Mouse (Mus musculus) midbrain, embryonic 16.5 days (tissue): Measurements from ENCODE around the gene Tbc1d2b. TPM values are rescaled to one million over a fixed set of nuclear protein-coding genes. Genes with fewer than 3 reads are reported as not detected.

Experiments used
- ATAC-seq: fragments of 200-750 bp; cut with Nextera tagmentation; 2 replicates; pipeline ENCODE4 v1.8.0; 2017; ENCODE audit warnings: moderate TSS enrichment
- H3K27ac ChIP-seq: fragments of 300-500 bp; sonication (generic); 2 replicates; pipeline ENCODE4 v1.5.1; 2014; ENCODE audit warnings: mild to moderate bottlenecking, low read length, mixed read lengths
- H3K27me3 ChIP-seq: fragments of 300-500 bp; sonication (generic); 2 replicates; pipeline ENCODE4 v1.6.1; 2014; ENCODE audit warnings: low read depth, low read length, mixed read lengths; ENCODE audit not compliant: control insufficient read depth, insufficient read depth
- H3K36me3 ChIP-seq: fragments of 300-500 bp; sonication (generic); 2 replicates; pipeline ENCODE4 v1.6.1; 2014; ENCODE audit warnings: mild to moderate bottlenecking, low read length, moderate library complexity, mixed read lengths; ENCODE audit not compliant: control insufficient read depth, insufficient read depth
- H3K4me1 ChIP-seq: fragments of 300-500 bp; sonication (generic); 2 replicates; pipeline ENCODE4 v1.6.1; 2014; ENCODE audit warnings: mild to moderate bottlenecking, low read length, mixed read lengths; ENCODE audit not compliant: control insufficient read depth, insufficient read depth
- H3K4me2 ChIP-seq: fragments of 300-500 bp; sonication (generic); 2 replicates; pipeline ENCODE4 v1.6.1; 2014; ENCODE audit warnings: mild to moderate bottlenecking, low read length, mixed read lengths
- H3K4me3 ChIP-seq: fragments of 300-500 bp; sonication (generic); 2 replicates; pipeline ENCODE4 v1.5.1; 2014; ENCODE audit warnings: low read depth, mild to moderate bottlenecking, low read length, moderate library complexity, mixed read lengths
- H3K9ac ChIP-seq: fragments of 300-500 bp; sonication (generic); 2 replicates; pipeline ENCODE4 v1.6.1; 2014; ENCODE audit warnings: low read depth, low read length, mixed read lengths
- H3K9me3 ChIP-seq: fragments of 300-500 bp; sonication (generic); replicated peaks from 2 replicates; pipeline ENCODE4 v1.6.1; 2014; ENCODE audit warnings: mild to moderate bottlenecking, low read length, mixed read lengths; ENCODE audit not compliant: control insufficient read depth, poor library complexity, severe bottlenecking
- WGBS: fragments of 180-500 bp; shearing (Covaris S2); extraction: QIAGEN DNeasy Blood & Tissue Kit; methylation state at CpG from one replicate; pipeline ENCODE4 v1.1.7; 2014; 5-methylcytosine and 5-hydroxymethylcytosine counted together
- polyA plus RNA-seq: library from polyadenylated mRNA; unstranded; fragments of >200 nt; fragmentation: Nextera tagmentation; extraction: Ambion mirVana; gene quantifications from 2 replicates; pipeline ENCODE4 v1.2.1, GENCODE M21; 2015

Tbc1d2b gene
- polyA plus RNA-seq, 1 experiment from 2014 or later = 7.3 TPM

- 70% methylated on average over 7 of the region's 7 CpGs for WGBS
Observed at GRCm38 (mm10) chr9:90241618-90242017, 29.0 kb downstream of the Tbc1d2b start.

DNA sequence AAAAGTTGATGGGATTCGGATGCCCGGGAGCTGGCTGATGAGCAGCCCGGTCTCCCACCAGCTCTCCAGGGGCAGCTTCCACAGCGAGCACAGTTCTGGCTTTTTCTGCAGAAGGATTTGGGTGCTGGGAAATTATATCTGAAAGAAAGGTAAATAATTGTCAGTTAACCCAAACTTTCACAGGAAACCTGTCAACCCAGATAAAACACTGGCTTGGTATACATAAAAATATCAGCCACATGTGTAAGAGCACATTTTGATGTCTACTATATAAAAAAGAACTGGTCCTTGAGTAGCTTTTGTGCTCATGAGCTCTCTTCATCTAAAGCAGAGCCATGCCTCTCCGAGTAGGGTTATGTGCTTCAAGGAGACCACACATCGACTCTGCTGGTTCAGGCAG lies 29.6 kb downstream of the Tbc1d2b start:
- Histone ChIP-seq H3K27ac (0 out of 2 replicates have a peak overlapping the region, but pooled peaks have one; percentile 14), H3K9ac (no peak overlapping the region), H3K9me3 (no peaks in the 10 kb centered on the region), H3K36me3 (no peaks in the 10 kb centered on the region), H3K4me3 (no peak overlapping the region), H3K4me1 (no peaks in the 10 kb centered on the region), H3K27me3 (no peaks in the 10 kb centered on the region), H3K4me2 (no peak overlapping the region)
- WGBS = 92% methylated on average over 6 of the region's 6 CpGs
- no peak for ATAC-seq

More at GRCm38 (mm10) chr9:90241618-90242017, 29.0 kb downstream of the Tbc1d2b start:
- H3K36me3 ChIP-seq = no peaks in the 10 kb centered on the region
- no peaks in the 10 kb centered on the region for H3K4me1 ChIP-seq
- 0 out of 2 replicates have a peak overlapping the region, but pooled peaks have one; percentile 14 for H3K27ac ChIP-seq
- no peak for ATAC-seq
- H3K9ac ChIP-seq = no peak overlapping the region
- H3K27me3 ChIP-seq = no peaks in the 10 kb centered on the region
- H3K4me3 ChIP-seq = no peak overlapping the region
- no peaks in the 10 kb centered on the region for H3K9me3 ChIP-seq
- no peak overlapping the region for H3K4me2 ChIP-seq

GRCm38 (mm10) chr9:90240560-90240959 lies 30.0 kb downstream of the Tbc1d2b start:
- H3K4me1 ChIP-seq = no peaks in the 10 kb centered on the region
- no peak overlapping the region for H3K27ac ChIP-seq
- H3K36me3 ChIP-seq = no peaks in the 10 kb centered on the region
- H3K4me2 ChIP-seq = no peak overlapping the region
- no peaks in the 10 kb centered on the region for H3K9me3 ChIP-seq
- H3K4me3 ChIP-seq = no peak overlapping the region
- WGBS = 81% methylated on average over 4 of the region's 4 CpGs
- no peak for ATAC-seq
- no peak overlapping the region for H3K9ac ChIP-seq
- H3K27me3 ChIP-seq = no peaks in the 10 kb centered on the region

DNA sequence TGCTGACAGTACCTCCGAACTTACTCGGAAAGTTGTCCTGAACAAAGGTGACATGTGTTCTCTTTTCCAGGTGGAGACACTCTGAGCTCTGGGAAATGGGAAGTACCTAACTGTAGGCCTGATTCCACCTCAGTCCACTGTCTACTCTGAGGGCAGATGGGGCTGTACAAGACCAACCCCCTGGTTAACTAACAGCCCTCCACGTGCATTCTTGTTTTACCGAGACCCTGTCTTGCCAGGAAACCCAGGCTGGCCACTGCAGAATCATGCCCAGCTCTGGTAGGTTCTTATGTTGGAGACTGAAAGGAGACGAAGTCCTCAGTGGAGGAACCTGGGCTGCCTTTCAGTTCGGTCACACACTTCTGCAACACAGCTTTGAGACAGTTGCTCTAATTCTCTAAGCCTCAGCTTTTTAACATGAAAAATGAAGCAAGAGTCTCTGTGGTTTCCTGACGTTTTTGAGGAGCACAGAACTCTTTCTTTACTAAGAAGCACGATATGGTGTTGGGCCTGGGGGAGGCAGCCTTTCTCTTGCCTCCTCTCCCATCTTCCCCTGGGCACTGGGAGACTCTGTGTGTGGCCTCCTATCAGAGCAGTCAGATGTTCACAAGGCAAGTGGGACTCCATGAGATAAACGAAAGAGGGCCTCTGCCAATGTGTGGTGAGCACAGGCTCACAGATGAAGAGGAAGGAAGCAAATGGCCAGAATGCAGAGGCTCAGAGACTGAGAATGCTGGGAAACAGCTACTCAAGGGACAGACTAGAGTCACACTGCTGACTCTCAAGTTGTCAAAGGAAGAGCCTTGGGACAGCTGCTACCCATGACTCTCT lies 33.2 kb downstream of the Tbc1d2b start:
- Histone ChIP-seq H3K27me3 (no peaks in the 10 kb centered on the region), H3K4me2 (no peak overlapping the region), H3K27ac (no peak overlapping the region), H3K4me3 (no peak overlapping the region), H3K9ac (no peak overlapping the region), H3K36me3 (no peaks in the 10 kb centered on the region), H3K4me1 (no peaks in the 10 kb centered on the region), H3K9me3 (no peaks in the 10 kb centered on the region)
- no peak for ATAC-seq
- WGBS = 84% methylated on average over 9 of the region's 9 CpGs

DNA sequence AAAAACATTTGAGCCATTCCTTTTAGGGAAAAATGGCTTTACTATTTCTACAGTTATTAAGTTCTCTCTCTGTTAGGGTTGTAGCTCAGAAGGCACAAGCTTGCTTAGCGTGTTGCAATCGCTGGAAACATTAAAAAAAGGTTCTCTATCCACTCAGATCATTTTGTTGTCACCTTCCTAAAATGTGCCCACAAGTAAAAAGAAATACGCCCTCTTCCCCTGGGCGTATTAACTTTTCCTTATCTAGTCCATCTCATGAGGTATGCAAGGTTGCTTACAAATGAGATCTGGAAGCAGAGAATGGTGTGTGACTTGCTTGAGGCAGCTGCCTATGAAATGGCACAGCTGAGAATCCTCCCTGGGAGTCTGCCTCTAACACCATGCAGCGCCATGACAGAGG lies 33.8 kb downstream of the Tbc1d2b start:
- H3K36me3 ChIP-seq = no peaks in the 10 kb centered on the region
- ATAC-seq = no peak
- H3K4me3 ChIP-seq = no peak overlapping the region
- no peaks in the 10 kb centered on the region for H3K4me1 ChIP-seq
- H3K9me3 ChIP-seq = no peaks in the 10 kb centered on the region
- no peak overlapping the region for H3K9ac ChIP-seq
- WGBS = 98% methylated on average over 5 of the region's 5 CpGs
- H3K4me2 ChIP-seq = no peak overlapping the region
- H3K27me3 ChIP-seq = no peaks in the 10 kb centered on the region
- no peak overlapping the region for H3K27ac ChIP-seq

DNA sequence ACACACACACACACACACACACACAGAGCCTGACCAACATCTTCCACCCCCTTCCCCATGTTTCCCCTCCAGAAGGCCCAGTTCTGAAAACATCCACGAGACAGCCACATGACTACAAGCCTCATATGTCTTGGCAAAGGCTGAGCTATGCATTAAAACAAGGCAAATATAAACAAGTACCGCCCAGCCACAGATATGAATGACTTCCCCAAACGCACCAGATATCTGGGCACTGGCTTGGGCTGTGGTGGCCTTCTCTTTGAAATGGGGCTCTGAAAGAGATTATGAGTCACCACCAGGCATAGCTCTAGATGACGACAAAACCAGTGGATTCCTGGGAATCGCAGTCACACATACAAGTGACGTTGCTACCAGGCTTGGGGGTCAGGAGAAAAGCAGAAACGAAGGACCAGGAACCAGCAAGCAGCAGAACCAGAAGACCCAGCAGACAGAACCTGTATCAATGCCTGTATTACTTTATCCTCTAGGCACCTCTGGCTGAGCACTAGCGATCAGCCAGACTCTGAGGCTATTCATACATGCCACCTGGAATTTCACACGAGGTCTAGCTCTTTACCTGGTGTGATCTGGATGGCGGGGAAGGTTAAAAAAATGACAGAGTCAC lies 35.2 kb downstream of the Tbc1d2b start:
- H3K4me3 ChIP-seq = no peak overlapping the region
- no peaks in the 10 kb centered on the region for H3K4me1 ChIP-seq
- H3K36me3 ChIP-seq = no peaks in the 10 kb centered on the region
- no peaks in the 10 kb centered on the region for H3K27me3 ChIP-seq
- no peak for ATAC-seq
- H3K27ac ChIP-seq = no peak overlapping the region
- 87% methylated on average over 10 of the region's 10 CpGs for WGBS
- H3K9me3 ChIP-seq = no peaks in the 10 kb centered on the region
- H3K9ac ChIP-seq = no peak overlapping the region
- no peak overlapping the region for H3K4me2 ChIP-seq

GRCm38 (mm10) chr9:90234786-90235185 lies 35.8 kb downstream of the Tbc1d2b start:
- ATAC-seq = no peak
- H3K9ac ChIP-seq = no peak overlapping the region
- no peaks in the 10 kb centered on the region for H3K9me3 ChIP-seq
- H3K27ac ChIP-seq = no peak overlapping the region
- H3K4me2 ChIP-seq = no peak overlapping the region
- H3K27me3 ChIP-seq = no peaks in the 10 kb centered on the region
- 94% methylated on average over 5 of the region's 5 CpGs for WGBS
- no peaks in the 10 kb centered on the region for H3K4me1 ChIP-seq
- no peak overlapping the region for H3K4me3 ChIP-seq
- no peaks in the 10 kb centered on the region for H3K36me3 ChIP-seq

GRCm38 (mm10) chr9:90233906-90234419 lies 36.6 kb downstream of the Tbc1d2b start:
- Histone ChIP-seq H3K4me1 (no peaks in the 10 kb centered on the region), H3K27ac (no peak overlapping the region), H3K9me3 (no peaks in the 10 kb centered on the region), H3K9ac (no peak overlapping the region), H3K4me2 (no peak overlapping the region), H3K36me3 (no peaks in the 10 kb centered on the region), H3K27me3 (no peaks in the 10 kb centered on the region), H3K4me3 (no peak overlapping the region)
- no peak for ATAC-seq
- WGBS = 94% methylated on average over 5 of the region's 5 CpGs
